Mouse (Mus musculus): ENCODE measurements around the gene Syne4.

- TF ChIP-seq CHD2 (IDR thresholded peaks at IDR 0.05; ENCODE audit: low read depth, low read length) = no peak
- TF ChIP-seq HCFC1 (IDR thresholded peaks at IDR 0.05; ENCODE audit: borderline replicate concordance, insufficient read depth, low read length) = no peak
- no peak for TF ChIP-seq ZNF384 (IDR thresholded peaks at IDR 0.05; ENCODE audit: low read depth, low read length)
- no peak for TF ChIP-seq ZC3H11A (IDR thresholded peaks at IDR 0.05; ENCODE audit: borderline replicate concordance, low read depth, low read length)
Measured at GRCm38 (mm10) chr7:30328379-30328778, 13.8 kb downstream of the Syne4 start.

All from ES-E14 (cell line).